Mouse (Mus musculus): ENCODE results near the gene Ctsk.
A peak's percentile ranks its signal among the peaks of the same experiment; 100 is the strongest.

The Ctsk gene

DNA sequence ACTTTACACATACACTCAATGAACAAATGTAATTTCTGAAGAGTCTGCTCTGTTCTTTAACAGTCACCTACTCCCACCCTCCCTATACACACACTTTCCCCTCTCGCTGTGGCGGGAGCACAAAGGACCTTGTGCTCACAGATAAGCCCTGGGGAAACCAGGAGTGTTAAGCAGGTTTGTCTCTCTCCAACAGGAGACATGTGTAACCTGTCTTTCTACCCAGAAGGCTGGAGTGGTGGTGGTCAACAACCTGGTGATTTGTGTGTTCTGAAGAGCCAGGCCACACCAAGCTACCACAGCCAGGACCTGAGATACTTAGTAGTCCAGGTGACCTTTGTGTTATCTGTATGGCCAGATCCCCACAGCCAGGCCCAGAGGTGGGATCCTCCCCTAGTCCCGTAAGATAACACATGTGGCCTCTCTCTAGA, 17.6 kb downstream of the Ctsk start:
- Histone ChIP-seq H3K4me3 (replicated peaks; ENCODE audit: low read length) (no peak overlapping the region), H3K36me3 (ENCODE audit: insufficient read depth, low read length) (no peaks in the 10 kb centered on the region), H3K4me1 (replicated peaks; ENCODE audit: low read depth, low read length) (peaks cover 33% of the 10 kb centered on the region), H3K9me3 (ENCODE audit: low read length) (no peaks in the 10 kb centered on the region), H3K27me3 (ENCODE audit: insufficient read depth, low read length) (no peaks in the 10 kb centered on the region)
- TF ChIP-seq CTCF (conservative IDR thresholded peaks at IDR 0.05; ENCODE audit: low read length) (no peak), POU5F1 (IDR thresholded peaks at IDR 0.05; ENCODE audit: borderline replicate concordance, low read length) (no peak), NANOG (IDR thresholded peaks at IDR 0.05; ENCODE audit: borderline replicate concordance, low read length) (no peak)

DNA sequence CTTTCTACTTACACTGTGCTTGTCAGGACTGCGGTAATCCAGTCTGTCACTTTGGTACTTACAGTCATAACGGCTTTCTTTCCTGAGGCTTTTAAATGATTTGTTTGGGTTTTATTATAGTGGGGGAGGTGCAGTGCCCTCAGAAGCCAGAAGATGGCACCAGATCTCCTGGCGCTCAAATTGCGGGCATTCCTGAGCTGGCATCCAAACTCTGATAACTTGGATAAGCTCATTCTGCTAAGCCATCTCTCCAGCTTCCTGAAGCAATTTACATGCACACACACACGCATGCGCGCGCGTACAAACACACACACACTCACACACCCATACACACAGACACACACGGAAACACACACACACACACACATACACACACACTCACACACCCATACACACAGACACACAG, 18.4 kb downstream of the Ctsk start:
- no peaks in the 10 kb centered on the region for H3K36me3 ChIP-seq (ENCODE audit: insufficient read depth, low read length)
- no peaks in the 10 kb centered on the region for H3K9me3 ChIP-seq (ENCODE audit: low read length)
- no peak overlapping the region for H3K4me3 ChIP-seq (replicated peaks; ENCODE audit: low read length)
- TF ChIP-seq NANOG (IDR thresholded peaks at IDR 0.05; ENCODE audit: borderline replicate concordance, low read length): no peak
- TF ChIP-seq CTCF (conservative IDR thresholded peaks at IDR 0.05; ENCODE audit: low read length): peak; percentile 100
- peaks cover 42% of the 10 kb centered on the region for H3K4me1 ChIP-seq (replicated peaks; ENCODE audit: low read depth, low read length)
- H3K27me3 ChIP-seq (ENCODE audit: insufficient read depth, low read length): no peaks in the 10 kb centered on the region

DNA sequence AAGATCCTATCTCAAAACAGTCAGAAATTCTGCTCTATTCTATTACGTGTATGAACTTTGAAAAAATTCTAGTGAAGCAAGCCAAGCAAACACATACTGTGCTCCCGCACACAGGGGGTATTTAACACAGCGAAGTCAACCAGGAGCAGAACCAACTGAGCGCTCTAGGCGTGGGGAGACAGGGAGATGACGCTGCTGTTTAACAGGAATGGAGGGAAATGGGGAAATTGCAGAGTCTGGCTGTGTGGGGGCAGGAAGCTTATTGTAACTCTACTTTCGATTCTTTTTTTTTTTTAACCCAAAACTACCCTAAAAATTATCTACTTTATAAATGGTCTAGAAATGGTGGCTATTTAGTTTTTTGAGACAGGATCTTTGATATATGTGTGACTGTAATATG, 19.8 kb downstream of the Ctsk start:
- Histone ChIP-seq H3K36me3 (ENCODE audit: insufficient read depth, low read length) (no peaks in the 10 kb centered on the region), H3K4me3 (replicated peaks; ENCODE audit: low read length) (no peak overlapping the region), H3K27me3 (ENCODE audit: insufficient read depth, low read length) (no peaks in the 10 kb centered on the region), H3K4me1 (replicated peaks; ENCODE audit: low read depth, low read length) (peaks cover 48% of the 10 kb centered on the region), H3K9me3 (ENCODE audit: low read length) (no peaks in the 10 kb centered on the region)
- no peak for TF ChIP-seq CTCF (conservative IDR thresholded peaks at IDR 0.05; ENCODE audit: low read length)
- no peak for TF ChIP-seq NANOG (IDR thresholded peaks at IDR 0.05; ENCODE audit: borderline replicate concordance, low read length)
- TF ChIP-seq POU5F1 (IDR thresholded peaks at IDR 0.05; ENCODE audit: borderline replicate concordance, low read length): no peak

DNA sequence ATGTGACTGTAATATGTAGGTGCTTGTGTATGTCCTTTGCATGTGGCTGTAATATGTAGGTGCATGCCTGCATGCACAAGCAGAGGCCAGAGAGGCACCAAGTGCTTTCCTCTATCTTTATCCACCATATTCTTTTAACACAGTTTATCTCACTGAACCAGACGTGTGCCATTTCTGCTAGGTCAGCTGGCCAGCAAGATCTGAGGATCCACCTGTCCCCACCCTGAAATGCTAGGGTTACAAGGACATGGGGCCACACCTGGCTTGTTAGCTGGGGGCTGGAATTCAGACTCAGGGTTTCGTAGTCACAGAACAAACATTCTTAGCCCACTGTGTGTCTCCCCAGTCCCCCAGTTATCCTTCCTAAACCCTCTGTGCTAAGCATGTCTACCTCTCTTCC, 20.3 kb downstream of the Ctsk start:
- TF ChIP-seq POU5F1 (IDR thresholded peaks at IDR 0.05; ENCODE audit: borderline replicate concordance, low read length) (no peak), CTCF (conservative IDR thresholded peaks at IDR 0.05; ENCODE audit: low read length) (no peak), NANOG (IDR thresholded peaks at IDR 0.05; ENCODE audit: borderline replicate concordance, low read length) (no peak)

DNA sequence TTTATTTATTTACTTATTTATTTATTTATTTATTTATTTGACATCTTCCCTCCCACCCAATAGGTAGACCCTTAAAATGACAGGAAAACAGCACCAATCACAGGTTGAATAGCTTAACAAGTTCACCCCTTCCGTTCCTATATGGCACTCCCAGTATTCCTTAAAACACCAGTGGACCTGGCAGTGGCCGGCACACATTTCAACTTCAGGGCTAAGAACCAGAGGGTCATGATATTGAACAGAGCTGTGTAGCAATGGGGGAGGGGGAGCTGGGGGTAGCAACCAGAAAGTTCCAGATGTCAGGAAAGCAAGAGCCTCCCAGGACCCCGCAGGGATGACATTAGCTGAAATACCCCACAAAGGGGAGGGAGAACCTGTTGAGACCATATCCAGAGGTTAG, 21.0 kb downstream of the Ctsk start:
- H3K27me3 ChIP-seq (ENCODE audit: insufficient read depth, low read length): no peaks in the 10 kb centered on the region
- peaks cover 44% of the 10 kb centered on the region for H3K4me1 ChIP-seq (replicated peaks; ENCODE audit: low read depth, low read length)
- no peaks in the 10 kb centered on the region for H3K36me3 ChIP-seq (ENCODE audit: insufficient read depth, low read length)
- H3K9me3 ChIP-seq (ENCODE audit: low read length): no peaks in the 10 kb centered on the region
- TF ChIP-seq POU5F1 (IDR thresholded peaks at IDR 0.05; ENCODE audit: borderline replicate concordance, low read length) (no peak), CTCF (conservative IDR thresholded peaks at IDR 0.05; ENCODE audit: low read length) (no peak), NANOG (IDR thresholded peaks at IDR 0.05; ENCODE audit: borderline replicate concordance, low read length) (no peak)
- no peak overlapping the region; the same call in 1 of the 2 replicates for H3K4me3 ChIP-seq (replicated peaks; ENCODE audit: low read length)

More for the DNA sequence above, 20.3 kb downstream of the Ctsk start:
- Histone ChIP-seq H3K4me1 (replicated peaks; ENCODE audit: low read depth, low read length) (peaks cover 45% of the 10 kb centered on the region), H3K36me3 (ENCODE audit: insufficient read depth, low read length) (no peaks in the 10 kb centered on the region), H3K27me3 (ENCODE audit: insufficient read depth, low read length) (no peaks in the 10 kb centered on the region), H3K9me3 (ENCODE audit: low read length) (no peaks in the 10 kb centered on the region), H3K4me3 (replicated peaks; ENCODE audit: low read length) (0 out of 2 replicates have a peak overlapping the region, but pooled peaks have one; percentile 0)

DNA sequence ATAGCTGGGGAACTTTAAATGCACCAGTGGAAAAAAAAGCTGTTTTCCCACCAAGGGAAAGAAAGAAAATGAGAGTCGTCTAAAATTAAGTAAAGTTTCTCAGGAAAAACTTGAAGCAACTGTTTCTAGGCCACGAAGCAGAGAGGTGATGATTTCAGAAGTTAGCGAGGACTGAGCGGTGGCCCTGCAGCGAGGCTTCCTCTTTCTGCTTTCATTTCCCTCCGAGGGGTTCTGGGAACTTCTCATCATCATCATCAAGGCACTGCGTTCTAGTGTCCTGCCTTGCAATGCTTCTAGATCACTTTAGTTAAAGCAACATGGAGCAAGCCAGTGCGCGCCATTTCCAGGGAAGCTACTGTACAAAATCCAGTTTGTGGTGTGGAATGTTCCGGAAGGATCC, 22.1 kb downstream of the Ctsk start:
- H3K4me1 ChIP-seq (replicated peaks; ENCODE audit: low read depth, low read length): peaks cover 44% of the 10 kb centered on the region
- H3K9me3 ChIP-seq (ENCODE audit: low read length): no peaks in the 10 kb centered on the region
- TF ChIP-seq POU5F1 (IDR thresholded peaks at IDR 0.05; ENCODE audit: borderline replicate concordance, low read length) (no peak), NANOG (IDR thresholded peaks at IDR 0.05; ENCODE audit: borderline replicate concordance, low read length) (no peak), CTCF (conservative IDR thresholded peaks at IDR 0.05; ENCODE audit: low read length) (no peak)
- no peaks in the 10 kb centered on the region for H3K36me3 ChIP-seq (ENCODE audit: insufficient read depth, low read length)
- no peak overlapping the region for H3K4me3 ChIP-seq (replicated peaks; ENCODE audit: low read length)
- H3K27me3 ChIP-seq (ENCODE audit: insufficient read depth, low read length): no peaks in the 10 kb centered on the region

DNA sequence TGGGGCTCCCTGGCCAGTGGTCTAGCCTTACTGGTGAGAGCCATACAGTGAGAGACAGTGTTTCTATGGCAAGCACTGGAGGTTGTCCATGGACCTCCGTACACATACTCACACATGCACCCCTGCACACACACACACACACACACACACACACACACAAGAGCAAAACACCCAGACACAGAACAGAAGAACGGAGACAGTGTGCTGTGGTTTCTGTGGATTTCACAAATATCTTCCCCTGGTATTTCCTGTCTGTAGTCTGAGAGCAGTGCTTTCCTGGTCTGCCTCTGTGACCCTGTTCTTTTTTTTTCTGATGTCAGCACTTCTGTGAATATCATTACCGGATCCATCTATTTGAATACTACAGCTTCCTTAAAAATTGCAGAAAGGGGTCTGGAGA, 24.6 kb downstream of the Ctsk start:
- H3K27me3 ChIP-seq (ENCODE audit: insufficient read depth, low read length): no peaks in the 10 kb centered on the region
- TF ChIP-seq POU5F1 (IDR thresholded peaks at IDR 0.05; ENCODE audit: borderline replicate concordance, low read length) (no peak), NANOG (IDR thresholded peaks at IDR 0.05; ENCODE audit: borderline replicate concordance, low read length) (no peak), CTCF (conservative IDR thresholded peaks at IDR 0.05; ENCODE audit: low read length) (no peak)
- H3K4me3 ChIP-seq (replicated peaks; ENCODE audit: low read length): no peak overlapping the region
- H3K36me3 ChIP-seq (ENCODE audit: insufficient read depth, low read length): no peaks in the 10 kb centered on the region
- no peaks in the 10 kb centered on the region for H3K9me3 ChIP-seq (ENCODE audit: low read length)
- H3K4me1 ChIP-seq (replicated peaks; ENCODE audit: low read depth, low read length): peaks cover 43% of the 10 kb centered on the region

DNA sequence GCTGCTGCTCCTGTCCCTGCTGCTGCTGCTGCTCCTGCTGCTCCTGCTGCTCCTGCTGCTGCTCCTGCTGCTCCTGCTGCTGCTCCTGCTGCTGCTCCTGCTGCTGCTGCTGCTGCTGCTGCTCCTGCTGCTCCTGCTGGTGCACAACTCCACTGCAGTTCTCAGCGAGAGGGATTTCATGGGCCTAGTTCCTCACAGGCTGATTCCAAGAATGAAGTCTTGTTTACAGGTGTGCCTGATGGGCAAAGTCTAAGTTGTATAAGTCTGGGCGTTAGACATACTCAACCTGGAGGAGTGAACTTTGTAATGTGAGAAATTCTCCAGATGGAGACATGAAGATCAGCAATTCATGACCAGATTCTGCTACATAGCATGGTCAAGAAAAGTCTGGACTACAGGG, 25.6 kb downstream of the Ctsk start:
- no peaks in the 10 kb centered on the region for H3K9me3 ChIP-seq (ENCODE audit: low read length)
- peaks cover 32% of the 10 kb centered on the region for H3K4me1 ChIP-seq (replicated peaks; ENCODE audit: low read depth, low read length)
- H3K36me3 ChIP-seq (ENCODE audit: insufficient read depth, low read length): no peaks in the 10 kb centered on the region
- H3K27me3 ChIP-seq (ENCODE audit: insufficient read depth, low read length): no peaks in the 10 kb centered on the region
- TF ChIP-seq POU5F1 (IDR thresholded peaks at IDR 0.05; ENCODE audit: borderline replicate concordance, low read length): no peak
- no peak for TF ChIP-seq CTCF (conservative IDR thresholded peaks at IDR 0.05; ENCODE audit: low read length)
- no peak for TF ChIP-seq NANOG (IDR thresholded peaks at IDR 0.05; ENCODE audit: borderline replicate concordance, low read length)
- H3K4me3 ChIP-seq (replicated peaks; ENCODE audit: low read length): no peak overlapping the region

DNA sequence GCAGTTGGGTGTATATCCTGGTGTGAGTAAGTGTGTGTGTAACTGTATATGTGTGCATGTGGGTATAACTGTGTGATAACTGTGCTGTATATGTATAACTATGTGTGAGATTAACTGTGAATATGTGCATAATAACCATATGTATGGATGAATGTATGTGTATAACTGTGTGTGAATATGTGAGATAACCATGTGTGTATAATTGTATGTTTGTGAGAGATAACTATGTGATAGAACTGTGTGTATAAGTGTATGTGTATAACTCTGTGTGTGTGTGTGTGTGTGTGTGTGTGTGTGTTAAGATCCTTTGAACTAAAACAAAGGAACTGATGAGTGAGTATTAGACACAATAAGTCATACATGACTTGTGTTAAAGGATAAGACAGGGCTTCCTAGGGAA, 27.1 kb downstream of the Ctsk start:
- TF ChIP-seq CTCF (conservative IDR thresholded peaks at IDR 0.05; ENCODE audit: low read length) (no peak), NANOG (IDR thresholded peaks at IDR 0.05; ENCODE audit: borderline replicate concordance, low read length) (no peak), POU5F1 (IDR thresholded peaks at IDR 0.05; ENCODE audit: borderline replicate concordance, low read length) (no peak)
- Histone ChIP-seq H3K4me3 (replicated peaks; ENCODE audit: low read length) (no peak overlapping the region), H3K9me3 (ENCODE audit: low read length) (no peaks in the 10 kb centered on the region), H3K36me3 (ENCODE audit: insufficient read depth, low read length) (no peaks in the 10 kb centered on the region), H3K4me1 (replicated peaks; ENCODE audit: low read depth, low read length) (peaks cover 20% of the 10 kb centered on the region), H3K27me3 (ENCODE audit: insufficient read depth, low read length) (no peaks in the 10 kb centered on the region)
